Mouse (Mus musculus): ENCODE measurements around the gene Rps6kb2. TPM values are rescaled to one million over a fixed set of nuclear protein-coding genes. Genes with fewer than 3 reads are reported as not detected.
A peak's percentile ranks its signal among the peaks of the same experiment; 100 is the strongest.

Gene Rps6kb2
- polyA plus RNA-seq, 1 experiment = 42.5 TPM

- 98% methylated on average over 7 of the region's 7 CpGs for WGBS
- Histone ChIP-seq H3K4me3 (ENCODE audit: low read depth, low read length) (no peak overlapping the region), H3K27me3 (ENCODE audit: control insufficient read depth, insufficient read depth, low read length) (no peaks in the 10 kb centered on the region), H3K36me3 (ENCODE audit: control insufficient read depth, insufficient read depth, low read length) (peaks cover 34% of the 10 kb centered on the region), H3K27ac (ENCODE audit: insufficient read depth, low read depth, low read length) (no peak overlapping the region), H3K4me1 (ENCODE audit: control insufficient read depth, insufficient read depth, insufficient read length, low read length) (peaks cover 44% of the 10 kb centered on the region)
- TF ChIP-seq POLR2A (IDR thresholded peaks at IDR 0.05; ENCODE audit: low read depth, low read length) (no peak), CTCF (IDR thresholded peaks at IDR 0.05; ENCODE audit: extremely low read depth, insufficient read length, insufficient replicate concordance, low read depth, low read length) (no peak)
These were observed 46.1 kb downstream of the Rps6kb2 start for GRCm38 (mm10) chr19:4117006-4117405.

- H3K27ac ChIP-seq (ENCODE audit: insufficient read depth, low read depth, low read length) = no peak overlapping the region
- peaks cover 42% of the 10 kb centered on the region for H3K4me1 ChIP-seq (ENCODE audit: control insufficient read depth, insufficient read depth, insufficient read length, low read length)
- H3K4me3 ChIP-seq (ENCODE audit: low read depth, low read length) = no peak overlapping the region
- H3K27me3 ChIP-seq (ENCODE audit: control insufficient read depth, insufficient read depth, low read length) = no peaks in the 10 kb centered on the region
- WGBS = 93% methylated on average over 11 of the region's 11 CpGs
- TF ChIP-seq CTCF (IDR thresholded peaks at IDR 0.05; ENCODE audit: extremely low read depth, insufficient read length, insufficient replicate concordance, low read depth, low read length) = no peak
- no peak for TF ChIP-seq POLR2A (IDR thresholded peaks at IDR 0.05; ENCODE audit: low read depth, low read length)
- peaks cover 45% of the 10 kb centered on the region for H3K36me3 ChIP-seq (ENCODE audit: control insufficient read depth, insufficient read depth, low read length)
These were observed 47.3 kb downstream of the Rps6kb2 start for GRCm38 (mm10) chr19:4115816-4116215.

GRCm38 (mm10) chr19:4115144-4115543 is 48.0 kb downstream of the Rps6kb2 start:
- TF ChIP-seq POLR2A (IDR thresholded peaks at IDR 0.05; ENCODE audit: low read depth, low read length) (no peak), CTCF (IDR thresholded peaks at IDR 0.05; ENCODE audit: extremely low read depth, insufficient read length, insufficient replicate concordance, low read depth, low read length) (no peak)
- 91% methylated on average over 10 of the region's 10 CpGs for WGBS
- Histone ChIP-seq H3K27me3 (ENCODE audit: control insufficient read depth, insufficient read depth, low read length) (no peaks in the 10 kb centered on the region), H3K27ac (ENCODE audit: insufficient read depth, low read depth, low read length) (peak overlapping the region; percentile 99), H3K4me3 (ENCODE audit: low read depth, low read length) (no peak overlapping the region), H3K4me1 (ENCODE audit: control insufficient read depth, insufficient read depth, insufficient read length, low read length) (peaks cover 38% of the 10 kb centered on the region), H3K36me3 (ENCODE audit: control insufficient read depth, insufficient read depth, low read length) (peaks cover 45% of the 10 kb centered on the region)

GRCm38 (mm10) chr19:4114551-4114950 is 48.6 kb downstream of the Rps6kb2 start:
- peak overlapping the region; percentile 99 for H3K27ac ChIP-seq (ENCODE audit: insufficient read depth, low read depth, low read length)

GRCm38 (mm10) chr19:4113806-4114230 is 49.3 kb downstream of the Rps6kb2 start:
- Histone ChIP-seq H3K36me3 (ENCODE audit: control insufficient read depth, insufficient read depth, low read length) (peaks cover 47% of the 10 kb centered on the region), H3K27ac (ENCODE audit: insufficient read depth, low read depth, low read length) (peak overlapping the region; percentile 99), H3K4me1 (ENCODE audit: control insufficient read depth, insufficient read depth, insufficient read length, low read length) (peaks cover 36% of the 10 kb centered on the region), H3K4me3 (ENCODE audit: low read depth, low read length) (0 out of 2 replicates have a peak overlapping the region, but pooled peaks have one; percentile 4), H3K27me3 (ENCODE audit: control insufficient read depth, insufficient read depth, low read length) (no peaks in the 10 kb centered on the region)
- TF ChIP-seq POLR2A (IDR thresholded peaks at IDR 0.05; ENCODE audit: low read depth, low read length) (no peak), CTCF (IDR thresholded peaks at IDR 0.05; ENCODE audit: extremely low read depth, insufficient read length, insufficient replicate concordance, low read depth, low read length) (no peak)
- WGBS = 8% methylated on average over 5 of the region's 5 CpGs

More at GRCm38 (mm10) chr19:4114551-4114950, 48.6 kb downstream of the Rps6kb2 start:
- WGBS = 47% methylated on average over 10 of the region's 10 CpGs
- Histone ChIP-seq H3K4me3 (ENCODE audit: low read depth, low read length) (no peak overlapping the region), H3K4me1 (ENCODE audit: control insufficient read depth, insufficient read depth, insufficient read length, low read length) (peaks cover 36% of the 10 kb centered on the region), H3K36me3 (ENCODE audit: control insufficient read depth, insufficient read depth, low read length) (peaks cover 45% of the 10 kb centered on the region), H3K27me3 (ENCODE audit: control insufficient read depth, insufficient read depth, low read length) (no peaks in the 10 kb centered on the region)
- TF ChIP-seq CTCF (IDR thresholded peaks at IDR 0.05; ENCODE audit: extremely low read depth, insufficient read length, insufficient replicate concordance, low read depth, low read length) = no peak

GRCm38 (mm10) chr19:4113186-4113805 is 49.9 kb downstream of the Rps6kb2 start:
- TF ChIP-seq CTCF (IDR thresholded peaks at IDR 0.05; ENCODE audit: extremely low read depth, insufficient read length, insufficient replicate concordance, low read depth, low read length) (no peak), POLR2A (IDR thresholded peaks at IDR 0.05; ENCODE audit: low read depth, low read length) (peak; percentile 44; the same call in 1 of the 2 replicates)
- Histone ChIP-seq H3K4me3 (ENCODE audit: low read depth, low read length) (0 out of 2 replicates have a peak overlapping the region, but pooled peaks have one; percentile 4), H3K27ac (ENCODE audit: insufficient read depth, low read depth, low read length) (peak overlapping the region; percentile 99), H3K36me3 (ENCODE audit: control insufficient read depth, insufficient read depth, low read length) (peaks cover 51% of the 10 kb centered on the region), H3K4me1 (ENCODE audit: control insufficient read depth, insufficient read depth, insufficient read length, low read length) (peaks cover 36% of the 10 kb centered on the region), H3K27me3 (ENCODE audit: control insufficient read depth, insufficient read depth, low read length) (no peaks in the 10 kb centered on the region)
- WGBS = 8% methylated on average over 13 of the region's 13 CpGs

- WGBS = 94% methylated on average over 26 of the region's 26 CpGs
- Histone ChIP-seq H3K4me3 (ENCODE audit: low read depth, low read length) (no peak overlapping the region), H3K4me1 (ENCODE audit: control insufficient read depth, insufficient read depth, insufficient read length, low read length) (peaks cover 33% of the 10 kb centered on the region), H3K27me3 (ENCODE audit: control insufficient read depth, insufficient read depth, low read length) (no peaks in the 10 kb centered on the region), H3K27ac (ENCODE audit: insufficient read depth, low read depth, low read length) (peak overlapping the region; percentile 99), H3K36me3 (ENCODE audit: control insufficient read depth, insufficient read depth, low read length) (peaks cover 53% of the 10 kb centered on the region)
- no peak for TF ChIP-seq CTCF (IDR thresholded peaks at IDR 0.05; ENCODE audit: extremely low read depth, insufficient read length, insufficient replicate concordance, low read depth, low read length)
- TF ChIP-seq POLR2A (IDR thresholded peaks at IDR 0.05; ENCODE audit: low read depth, low read length) = no peak
These were observed 50.8 kb downstream of the Rps6kb2 start for GRCm38 (mm10) chr19:4112063-4112960.
